Mouse (Mus musculus) lung, postnatal 0 days (tissue): ENCODE measurements around the gene Acta2.

Source experiments
- CTCF ChIP-seq: IDR thresholded peaks from 2 replicates; pipeline ENCODE4 v1.5.1; 2016; ENCODE audit warnings: antibody characterized with exemption, mild to moderate bottlenecking
- EP300 ChIP-seq: IDR thresholded peaks from 2 replicates; pipeline ENCODE4 v1.6.1; 2016; ENCODE audit warnings: antibody characterized with exemption, mild to moderate bottlenecking, control low read depth

DNA sequence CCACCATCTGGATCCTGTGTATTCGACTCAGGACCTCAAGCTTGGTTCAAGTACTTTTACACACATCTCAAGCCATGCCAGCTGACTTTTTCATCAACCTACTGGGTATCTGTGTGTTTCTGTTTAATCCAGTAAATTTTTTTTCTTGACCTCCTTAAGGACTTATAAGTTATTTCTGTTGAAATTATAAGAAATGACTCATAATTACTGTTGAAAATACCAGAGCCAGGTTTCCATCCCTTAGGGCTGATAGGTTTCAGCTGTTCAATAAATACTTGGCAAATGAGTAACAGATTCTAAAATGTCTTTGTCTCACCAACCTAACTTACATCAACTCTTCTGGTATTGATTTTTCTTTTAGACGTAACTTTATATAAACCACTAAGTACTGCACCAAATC, 60.4 kb downstream of the Acta2 start:
- TF ChIP-seq EP300 (no peak), CTCF (no peak)
